Mouse (Mus musculus) testis, postnatal 14 days (tissue): Measurements from ENCODE around the gene Scarb2.
"Not testable (repeated sequence)": the region's sequence is repeated elsewhere in the genome, so short reads cannot be mapped to it uniquely, and the experiment has no call there.

ENCODE experiments used
- DNase-seq: peaks from one replicate; pipeline ENCODE4 v3.0.0; 2021; ENCODE audit warnings: low spot score

Scarb2 gene

DNA sequence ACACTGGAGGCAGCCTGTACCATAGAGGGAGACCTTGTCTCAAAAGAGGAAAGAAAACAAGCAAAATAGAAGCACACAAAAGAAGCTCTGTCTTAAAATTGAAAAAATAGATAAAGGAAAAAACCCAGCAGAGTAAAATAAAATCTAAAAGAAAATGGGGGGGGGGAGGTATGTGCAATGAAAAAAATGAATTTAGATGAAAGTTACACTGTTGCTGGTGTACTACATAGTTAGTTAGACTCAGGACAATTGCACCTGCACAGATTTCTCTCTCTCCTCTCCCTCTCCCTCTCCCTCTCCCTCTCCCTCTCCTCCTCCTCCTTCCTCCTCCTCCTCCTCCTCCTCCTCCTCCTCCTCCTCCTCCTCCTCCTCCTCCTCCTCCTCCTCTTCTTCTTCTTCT, at the start of gene Scarb2:
Scarb2 (minus strand) TSS at position 101 of the 400 bp plus-strand sequence.
- no peak for DNase-seq

DNA sequence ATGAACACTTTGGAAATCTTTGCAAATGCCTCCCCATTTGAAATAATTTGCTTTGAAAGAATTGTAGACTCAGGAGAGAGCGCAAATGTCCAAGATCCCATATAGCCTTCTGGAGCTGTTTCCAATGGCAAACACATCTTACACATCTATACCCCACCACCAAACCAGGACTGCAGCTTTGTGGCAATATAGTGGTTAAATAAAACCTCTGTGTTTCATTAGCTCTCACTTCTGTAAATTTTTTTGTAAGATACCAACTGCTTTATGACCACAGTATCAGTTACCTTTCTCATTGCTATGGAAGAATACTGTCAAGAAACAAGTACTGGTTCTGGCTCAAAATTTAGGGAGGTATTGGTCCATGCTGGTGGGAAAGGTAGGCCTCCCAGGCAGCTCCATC, 49.3 kb upstream of the Scarb2 start:
- DNase-seq: no peak

DNA sequence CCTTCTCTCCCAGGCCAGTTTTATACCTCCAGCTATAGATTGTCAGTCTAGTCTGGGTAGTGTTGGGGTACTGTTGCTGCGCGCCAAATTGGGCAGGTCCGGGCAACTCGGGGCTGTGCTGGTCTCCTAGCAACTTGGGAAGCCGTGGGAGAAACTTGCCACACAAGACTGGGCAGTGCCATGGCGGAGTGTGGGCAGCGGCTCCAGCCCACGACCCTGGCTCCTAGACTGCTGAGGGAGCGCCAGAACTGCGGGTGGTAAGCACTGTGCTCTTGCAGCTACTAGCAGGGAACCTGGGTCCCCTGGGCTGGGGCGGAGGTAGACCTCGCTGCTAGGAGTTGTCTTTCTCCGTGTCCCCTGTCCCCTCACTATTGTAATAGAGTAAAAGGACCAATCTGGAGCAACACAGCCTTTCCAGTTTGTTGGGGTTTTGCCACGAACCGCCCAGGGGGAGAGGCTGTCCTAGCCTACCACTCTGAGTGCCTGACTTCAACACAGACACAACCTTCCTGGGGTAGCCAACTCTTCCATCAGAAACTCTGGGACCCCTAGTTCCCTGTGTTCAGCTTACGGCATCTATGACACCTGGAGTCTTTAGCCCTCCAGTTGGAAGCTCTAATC, 48.4 kb upstream of the Scarb2 start, which contains the start of gene Fam47e:
Fam47e (plus strand) TSS at position 179 of the 621 bp plus-strand sequence.
- DNase-seq: no peak

DNA sequence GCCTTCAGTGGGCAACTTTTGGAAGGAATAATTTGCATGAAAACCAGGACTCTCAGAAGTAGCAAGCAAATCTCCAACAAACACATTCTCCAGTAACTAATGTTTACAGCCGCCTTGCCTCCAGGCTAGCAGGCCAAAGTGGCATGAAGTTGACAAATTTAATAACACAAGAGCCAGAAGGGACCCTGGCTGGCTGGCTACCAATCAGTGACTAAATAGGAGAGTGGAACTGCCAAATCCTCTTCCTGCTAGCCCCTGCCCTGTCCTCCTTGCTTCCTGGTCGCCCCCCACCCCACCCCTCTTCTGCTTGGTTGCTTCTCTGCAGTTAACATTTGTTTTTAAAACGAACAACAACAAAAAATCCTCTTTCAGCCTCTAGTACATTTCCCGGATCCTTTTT, 47.8 kb upstream of the Scarb2 start:
- DNase-seq: no peak

DNA sequence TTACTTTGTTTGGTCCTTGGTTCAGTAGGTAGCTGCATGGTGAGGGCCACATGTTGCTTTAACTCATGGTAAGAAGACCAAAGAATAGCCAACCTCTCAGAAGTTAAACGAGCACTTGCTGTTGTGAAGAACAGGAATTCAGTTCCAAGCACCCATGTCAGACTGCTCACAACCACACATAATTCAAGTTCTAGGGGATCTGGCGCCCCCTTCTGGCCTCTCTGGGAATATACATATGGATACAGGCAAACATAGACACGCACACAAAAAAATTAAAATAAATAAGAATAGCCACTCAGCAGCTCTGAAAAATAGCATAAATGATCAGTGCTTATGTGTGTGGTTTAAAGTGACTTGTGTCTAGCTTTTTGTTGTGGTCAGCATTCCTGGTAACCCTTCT, 47.3 kb upstream of the Scarb2 start:
- DNase-seq: no peak

DNA sequence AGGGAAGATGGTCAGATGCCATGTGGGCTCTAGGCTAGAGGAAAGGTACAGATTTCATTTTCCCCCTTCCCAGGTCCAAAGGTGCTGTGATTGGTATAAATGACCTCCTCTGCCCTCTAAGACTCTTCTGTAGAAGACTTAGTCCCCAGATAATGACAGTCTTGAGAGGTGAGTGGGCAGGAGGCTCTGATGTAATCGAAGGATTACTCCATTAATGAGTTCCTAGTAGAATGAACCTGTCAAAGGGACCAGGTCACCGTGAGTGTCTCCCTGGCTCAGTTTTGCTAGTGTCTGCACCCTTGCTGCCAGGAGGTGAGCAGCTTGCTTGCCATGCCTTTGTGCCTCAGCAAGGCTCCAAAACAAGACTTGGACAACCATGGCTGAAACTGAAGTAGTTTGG, 46.0 kb upstream of the Scarb2 start:
- DNase-seq: no peak

DNA sequence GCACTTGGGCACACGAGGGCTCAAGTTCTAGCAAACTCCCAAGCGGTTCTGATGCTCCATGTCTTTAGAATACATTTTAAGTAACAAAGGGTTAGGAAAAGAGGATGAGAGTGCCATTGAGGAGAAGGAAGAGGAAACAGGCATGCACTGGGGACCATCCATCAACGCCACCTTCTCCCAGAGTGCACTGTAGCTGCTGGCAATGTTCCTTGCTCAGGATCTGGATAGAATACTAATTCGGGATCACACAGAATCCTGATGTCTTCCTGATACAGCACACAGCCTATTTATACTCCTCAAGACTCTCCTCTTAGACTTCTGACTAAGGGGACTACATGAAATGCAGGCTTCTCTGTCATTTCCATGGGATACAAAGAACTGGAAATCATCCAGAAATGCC, 33.1 kb upstream of the Scarb2 start:
- DNase-seq: no peak

DNA sequence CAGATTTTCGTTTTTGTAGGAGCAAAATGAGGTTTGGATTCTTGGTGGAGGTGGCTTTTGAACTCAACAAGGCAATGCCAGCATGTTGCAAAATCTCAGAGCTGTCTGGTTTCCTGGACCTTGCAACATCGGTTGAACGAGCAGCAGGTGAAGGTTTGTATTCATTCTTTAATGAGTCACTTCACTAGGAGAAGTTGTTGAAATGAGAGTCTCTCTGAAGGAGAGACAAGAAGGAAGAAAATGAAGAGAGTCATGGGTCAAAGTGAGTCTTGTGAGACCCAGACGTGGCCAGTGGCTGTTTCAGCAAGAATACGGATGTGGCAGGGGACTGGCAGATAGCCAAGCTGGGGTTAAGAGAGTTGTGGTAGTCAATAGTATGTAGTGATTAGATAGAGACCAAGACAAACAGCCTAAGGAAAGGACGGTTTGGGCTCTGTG, 18.2 kb upstream of the Scarb2 start:
- no peak for DNase-seq

DNA sequence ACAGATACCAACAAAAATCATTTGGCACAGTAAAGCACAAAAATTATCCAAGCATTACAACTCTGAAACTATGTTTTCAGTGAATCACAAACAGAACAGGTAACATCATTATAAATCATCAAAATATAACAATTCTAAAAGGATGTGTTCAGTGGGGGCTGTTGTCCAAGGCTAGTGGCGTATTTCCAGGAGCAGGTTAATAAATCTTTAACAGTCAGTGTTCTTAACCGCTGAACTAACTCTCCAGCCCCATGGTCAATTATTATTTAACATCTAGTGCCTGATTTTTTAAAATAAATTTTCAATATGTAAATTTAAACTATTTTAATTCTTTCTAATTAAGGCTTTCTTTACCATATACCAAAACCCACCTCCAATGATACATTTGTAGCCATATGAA, 14.5 kb upstream of the Scarb2 start:
- not testable (repeated sequence) for DNase-seq

DNA sequence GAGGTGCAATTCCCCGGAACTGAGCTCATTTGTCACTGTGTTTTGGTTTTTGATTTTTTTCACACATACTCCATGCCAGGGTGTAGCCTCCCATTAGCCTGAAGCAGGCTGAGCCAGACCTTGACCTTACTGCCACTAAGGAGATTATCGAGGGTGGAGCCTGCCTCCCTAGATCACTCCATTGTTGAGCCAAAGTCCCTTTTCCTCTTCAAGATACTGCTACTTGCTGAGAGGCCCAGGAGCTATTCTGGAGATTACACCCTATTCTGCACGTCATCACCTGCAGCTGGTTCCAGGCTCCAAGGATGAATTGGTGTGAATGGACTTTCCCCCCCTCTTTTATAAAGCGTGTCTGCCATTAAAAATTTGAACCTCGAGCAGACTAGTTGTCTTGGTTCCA, 5.4 kb upstream of the Scarb2 start:
- no peak for DNase-seq

DNA sequence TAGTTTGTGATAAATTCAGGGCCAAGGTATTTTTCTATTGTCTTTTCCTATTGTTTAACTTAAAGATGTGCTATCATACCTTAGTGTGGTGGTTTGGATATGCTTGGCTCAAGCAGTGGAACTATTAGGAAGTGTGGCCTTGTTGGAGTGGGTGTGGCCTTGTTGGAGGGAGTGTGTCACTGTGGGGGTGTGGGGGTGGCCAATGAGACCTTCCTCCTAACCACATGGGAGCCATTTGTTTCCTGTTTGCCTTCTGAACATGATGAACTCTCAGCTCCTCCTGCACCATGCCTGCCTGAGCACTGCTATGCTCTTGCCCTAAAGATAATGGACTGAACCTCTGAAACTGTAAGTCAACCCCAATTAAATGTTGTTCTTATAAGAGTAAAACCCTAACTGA, 4.6 kb upstream of the Scarb2 start:
- DNase-seq: no peak

DNA sequence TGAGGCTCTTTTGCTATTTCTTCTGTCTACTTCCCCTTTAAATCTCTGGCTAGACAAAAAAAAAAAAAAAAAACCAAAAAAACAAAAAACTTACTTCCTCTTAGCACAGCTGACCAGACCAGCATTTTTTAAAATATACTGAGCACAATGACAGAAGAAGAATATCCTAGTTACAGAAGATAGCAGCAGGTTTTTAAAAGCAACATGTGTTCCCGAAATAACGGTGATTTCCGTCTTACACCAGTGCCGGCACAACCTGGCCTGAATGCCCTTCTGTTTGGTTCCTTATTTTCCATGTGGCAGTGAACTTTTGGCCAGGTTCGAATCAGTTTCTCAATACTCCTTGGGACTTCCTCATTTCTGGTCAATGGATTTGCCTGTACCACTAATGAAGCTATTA, 2.2 kb upstream of the Scarb2 start:
- DNase-seq: no peak

DNA sequence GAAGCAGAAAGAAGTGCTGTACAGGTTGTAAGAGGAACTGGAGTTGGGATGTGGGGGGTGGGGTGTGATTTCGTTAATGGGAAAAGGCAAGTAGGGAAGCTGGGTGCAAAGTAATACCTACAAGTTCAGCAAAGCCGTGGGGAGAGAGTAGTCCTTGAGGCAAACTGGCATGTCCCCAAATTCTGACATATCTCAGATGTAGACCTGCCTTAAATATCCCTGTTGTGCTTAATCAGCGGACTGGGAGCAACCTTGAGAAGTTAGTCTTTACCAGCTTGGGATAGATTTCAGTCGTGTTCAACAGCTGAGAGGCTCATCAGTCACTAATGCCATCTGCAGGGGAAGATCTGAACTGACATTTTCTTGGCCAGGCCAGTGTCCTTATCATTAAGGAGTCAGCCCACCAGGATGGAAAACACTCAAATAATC, 318 bp downstream of the Scarb2 start:
- peak; percentile 42 for DNase-seq

DNA sequence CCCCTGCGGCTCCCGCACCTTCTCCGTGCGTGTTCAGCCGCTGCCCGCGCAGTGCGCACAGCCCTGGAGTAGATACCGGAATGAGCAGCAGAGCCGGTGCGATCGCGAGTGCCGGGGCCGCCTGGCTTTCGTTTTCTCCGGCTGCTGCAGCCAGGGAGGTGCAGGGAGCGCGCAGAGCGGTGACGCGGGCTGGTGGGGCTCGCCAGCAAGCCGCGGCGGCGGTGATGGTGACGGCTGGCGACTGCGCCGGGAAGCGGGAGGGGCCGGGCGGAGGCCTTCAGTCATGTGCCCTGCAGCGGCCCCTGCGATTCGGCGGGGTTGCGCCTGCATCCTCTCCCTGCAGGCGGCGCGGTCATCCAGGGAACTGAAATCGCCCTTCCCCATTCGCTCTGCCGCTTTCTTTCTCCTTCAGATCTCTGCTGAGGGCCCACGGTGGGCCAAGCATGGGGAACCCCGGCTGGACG, 1.2 kb downstream of the Scarb2 start:
- DNase-seq: peak; percentile 88

DNA sequence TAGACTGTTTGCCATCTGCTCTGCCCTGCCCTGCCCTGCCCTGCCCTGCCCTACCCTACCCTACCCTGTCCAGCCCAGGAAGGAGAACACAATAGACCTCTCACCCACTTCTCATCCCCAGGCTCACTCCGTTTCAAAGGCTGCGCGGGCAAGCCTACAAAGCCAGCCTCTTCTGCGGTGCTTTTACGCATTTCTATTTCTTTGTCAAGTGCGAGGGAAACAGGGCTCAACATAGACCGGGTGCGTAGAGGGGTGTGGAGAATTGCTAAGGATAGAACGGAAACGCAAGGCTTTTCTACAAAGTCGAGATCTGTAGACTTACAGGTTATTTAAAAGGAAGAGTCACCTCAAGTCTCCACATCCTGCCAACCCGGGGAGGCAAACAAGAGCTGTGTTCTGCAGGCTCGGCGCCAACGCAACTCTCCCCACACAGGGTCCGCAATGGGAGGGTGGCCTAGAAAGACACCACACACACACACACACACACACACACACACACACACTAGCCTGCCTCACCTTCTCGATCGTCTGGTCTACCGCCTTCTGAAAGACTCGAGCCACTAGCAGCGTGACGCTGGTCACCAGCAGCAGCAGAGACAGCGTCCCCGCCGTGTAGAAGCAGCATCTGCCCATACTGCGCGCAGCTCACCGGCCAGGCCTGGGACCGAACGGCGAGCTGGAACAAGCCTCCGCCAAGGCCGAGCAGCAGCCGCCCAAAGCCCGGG, 1.8 kb downstream of the Scarb2 start:
- no peak for DNase-seq

DNA sequence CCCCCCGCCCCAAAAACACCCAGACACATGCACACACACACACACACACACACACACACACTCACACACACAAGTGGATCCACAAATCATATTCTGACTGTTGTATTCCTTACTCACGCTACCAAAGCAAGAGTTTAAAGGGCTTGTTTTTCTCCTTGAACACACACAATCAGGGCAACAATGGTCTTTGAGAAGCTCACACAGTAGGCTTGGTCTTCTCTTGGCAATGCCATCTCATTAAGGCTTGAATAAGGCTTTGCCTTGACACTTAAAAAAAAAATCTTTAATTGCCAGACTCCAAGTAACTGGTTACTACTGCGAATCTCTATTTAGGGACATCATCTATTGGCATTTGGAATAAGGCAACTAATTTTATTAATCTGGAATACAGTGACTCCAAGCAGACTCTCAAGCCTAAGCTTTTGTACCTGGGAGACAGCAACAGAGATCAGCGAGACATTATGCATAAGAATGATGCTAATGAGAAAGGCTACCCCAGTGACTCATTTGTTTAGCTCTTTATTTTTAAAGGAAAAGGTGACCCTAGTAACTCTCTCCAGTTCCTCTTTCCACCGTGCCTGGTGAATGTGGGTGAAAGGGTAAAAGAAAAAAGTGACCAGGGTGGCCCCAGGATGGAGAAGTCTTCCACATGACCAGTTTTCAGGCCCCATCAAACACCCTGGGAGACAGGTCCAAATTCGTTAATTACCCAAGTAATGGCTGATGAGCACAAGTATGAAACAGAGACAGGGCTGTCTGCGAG, 2.6 kb downstream of the Scarb2 start:
- no peak for DNase-seq

DNA sequence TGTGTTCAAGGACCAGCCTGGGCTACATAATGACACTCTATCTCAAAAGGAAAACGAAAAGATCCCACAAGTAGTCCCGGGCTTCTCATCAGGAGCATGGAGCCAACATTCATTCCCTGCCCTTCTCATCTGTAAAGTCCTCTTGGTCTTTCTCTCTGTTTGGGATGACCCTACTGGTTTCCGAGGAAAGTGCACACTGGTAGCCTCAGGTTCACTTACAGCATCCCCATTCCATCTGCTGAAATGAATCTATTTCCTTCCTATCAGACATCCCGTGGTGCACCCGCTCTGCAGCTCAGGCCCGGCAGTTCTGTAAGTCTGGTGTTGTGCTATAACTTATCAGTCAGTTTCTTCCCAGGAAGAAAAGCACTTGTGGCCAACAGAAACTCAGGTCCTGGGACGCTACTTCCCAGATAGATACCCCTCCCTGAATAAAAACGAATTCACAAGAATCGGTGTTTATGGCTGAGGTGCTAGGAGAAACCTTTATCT, 3.2 kb downstream of the Scarb2 start:
- DNase-seq: no peak

DNA sequence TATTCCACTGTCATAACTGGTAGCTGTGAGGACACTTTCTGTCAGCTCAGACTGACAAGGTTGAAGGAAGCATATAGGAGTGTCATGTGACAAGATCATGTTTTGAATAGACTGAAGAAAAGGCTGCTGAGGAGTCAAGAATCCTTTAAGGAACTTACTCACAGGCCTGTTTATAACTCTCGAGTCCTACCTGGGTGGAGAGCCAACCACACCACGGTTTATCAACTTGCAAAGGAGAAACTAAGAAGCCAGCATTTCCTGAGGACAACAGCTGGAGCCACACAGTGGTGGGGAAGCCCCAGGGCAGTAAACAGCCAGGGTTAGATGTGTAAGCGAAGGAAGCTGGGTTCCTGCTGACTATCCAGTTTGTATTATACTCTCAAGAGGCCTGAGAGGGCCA, 7.3 kb downstream of the Scarb2 start:
- no peak for DNase-seq

DNA sequence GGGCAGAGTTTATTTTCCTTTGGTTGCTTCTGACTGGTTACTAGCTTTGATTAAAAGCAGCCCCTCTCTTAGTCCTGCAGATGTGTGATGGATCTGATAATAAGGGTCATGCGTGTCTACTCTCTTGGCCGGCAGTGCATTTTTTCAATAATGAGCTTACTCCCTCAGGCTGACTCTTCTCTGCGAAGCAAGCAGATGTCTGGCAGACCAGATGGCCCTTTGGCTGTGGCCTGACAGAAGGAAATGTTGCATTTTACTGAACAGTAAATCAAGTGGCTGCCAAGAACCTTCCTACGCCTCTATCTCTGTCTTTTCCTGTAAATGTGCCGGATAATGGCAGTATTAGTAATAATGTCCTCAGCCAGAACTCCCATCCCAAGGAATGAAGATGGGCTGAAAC, 8.0 kb downstream of the Scarb2 start:
- DNase-seq: peak; percentile 49

DNA sequence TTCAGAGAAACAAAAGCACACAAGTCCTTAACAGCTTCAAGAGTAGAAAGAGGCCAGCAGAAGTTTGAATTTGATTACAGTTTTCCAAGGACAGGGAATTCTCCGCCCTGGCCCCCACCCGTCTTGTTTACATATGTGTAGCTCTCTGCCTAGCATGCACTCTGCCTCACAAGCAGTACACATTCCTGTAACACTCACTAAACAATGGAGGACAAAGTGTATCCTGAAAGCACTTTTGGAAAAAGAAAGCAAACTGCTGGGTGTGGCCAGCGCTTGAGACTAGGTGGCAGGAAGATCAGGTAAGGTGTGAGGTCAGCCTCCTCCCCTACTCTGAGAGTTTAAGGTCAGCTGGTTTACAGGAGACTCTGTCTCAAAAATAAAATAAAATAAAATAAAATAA, 8.4 kb downstream of the Scarb2 start:
- DNase-seq: no peak

DNA sequence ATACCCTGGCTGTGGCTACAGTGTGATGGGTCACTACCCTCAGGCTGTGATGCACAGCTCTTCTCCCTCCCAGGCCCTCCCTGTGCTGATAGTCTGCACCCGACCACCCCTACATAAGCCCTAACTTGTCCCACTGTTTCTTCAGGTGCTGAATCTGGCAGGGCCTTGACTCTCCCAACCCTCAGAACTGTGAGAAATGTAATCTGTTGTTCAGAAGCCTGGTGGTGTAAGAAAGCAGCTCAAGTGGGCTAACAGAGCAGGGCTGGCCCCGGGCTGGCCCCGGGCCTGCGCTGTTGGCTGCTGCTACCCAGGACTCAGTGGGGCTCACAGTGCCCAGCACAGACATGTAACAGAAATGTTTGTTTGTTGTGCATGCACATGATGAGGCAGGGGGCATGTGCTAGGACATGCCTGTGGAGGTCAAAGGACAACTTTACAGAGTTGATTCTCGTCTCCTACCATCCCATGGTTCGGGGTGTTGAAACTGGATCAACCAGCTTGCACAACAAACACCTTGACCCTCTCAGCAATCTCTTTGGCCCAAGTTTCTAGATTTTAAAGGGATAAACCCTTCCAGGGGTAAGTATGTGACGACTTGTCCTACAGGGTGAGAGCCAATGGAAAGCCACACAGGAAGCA, 10.7 kb downstream of the Scarb2 start:
- no peak for DNase-seq

DNA sequence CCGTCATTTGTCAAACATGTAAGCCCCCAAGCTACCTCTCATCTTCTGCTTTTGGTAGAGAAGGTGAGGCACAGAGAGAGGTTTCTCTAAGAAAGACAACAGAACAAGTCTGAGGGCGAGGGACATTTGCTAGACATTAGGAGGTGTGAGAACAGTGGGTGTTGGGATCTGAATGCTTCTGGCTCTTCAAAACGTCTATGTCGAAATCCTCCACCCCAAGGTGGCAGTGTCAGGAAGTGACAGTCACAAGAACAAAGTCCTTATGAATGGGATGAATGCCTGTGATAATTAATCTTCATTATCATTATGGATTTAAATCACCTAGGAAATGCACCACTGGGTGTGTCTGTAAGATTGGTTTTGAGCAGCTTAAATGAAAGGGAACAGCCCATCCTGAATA, 11.3 kb downstream of the Scarb2 start:
- no peak for DNase-seq
